ENCODE assay signal across 31 mouse cellular contexts in the genomic region with DNA sequence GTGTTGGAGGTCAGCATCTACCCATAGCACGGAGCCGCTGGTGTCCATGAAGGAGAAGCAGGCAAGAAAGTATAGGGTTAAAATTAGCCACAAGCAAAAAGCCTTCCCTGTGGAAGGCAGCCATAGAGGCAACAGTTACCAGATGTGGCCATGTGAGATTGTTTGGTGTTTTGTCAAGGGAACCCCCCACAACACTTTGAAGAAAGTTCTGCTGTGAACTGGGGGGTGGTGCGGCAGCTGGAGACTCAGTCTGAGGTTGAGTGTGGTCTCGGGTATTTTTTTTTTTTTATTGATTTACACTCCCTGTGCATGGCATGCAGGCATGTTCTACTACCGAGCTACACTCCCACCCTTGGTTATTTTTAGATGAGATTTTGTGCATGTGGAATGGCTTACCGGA. TPM values are rescaled to one million over a fixed set of nuclear protein-coding genes. Genes with fewer than 3 reads are reported as not detected.
DNase-seq lines count a peak whose midpoint lies in the region; ATAC-seq lines count a peak whose summit lies in the region.
"Had no signal": no experiment of that assay in that cellular context is flagged by ENCODE, and none has a peak within 500 bp of the region (broad histone marks: within the 10 kb centered on the region; RNA-seq: fewer than 3 reads in every experiment).

No protein-coding gene starts in this region.

- no peaks in the 10 kb centered on the region for H3K27me3 ChIP-seq in intestine, embryonic 14.5 days (replicated peaks; ENCODE audit: control insufficient read depth, insufficient read depth, low read length)
- H3K27me3 ChIP-seq in intestine, embryonic 16.5 days (replicated peaks; ENCODE audit: control insufficient read depth, insufficient read depth, low read length), result no peaks in the 10 kb centered on the region
- H3K27me3 ChIP-seq in embryonic facial prominence, embryonic 12.5 days, result no peaks in the 10 kb centered on the region
- no peaks in the 10 kb centered on the region for H3K27me3 ChIP-seq in limb, embryonic 10.5 days (ENCODE audit: low read depth, poor library complexity, severe bottlenecking)
- no peaks in the 10 kb centered on the region for H3K27me3 ChIP-seq in limb, embryonic 15.5 days
- H3K27me3 ChIP-seq: hindbrain, embryonic 12.5 days; kidney, embryonic 15.5 days; midbrain, embryonic 12.5 days; neural tube, embryonic 12.5 days; Patski had no signal

- no peak overlapping the region for H3K4me3 ChIP-seq in intestine, embryonic 14.5 days (ENCODE audit: low read depth, low read length)
- no peak overlapping the region for H3K4me3 ChIP-seq in intestine, embryonic 16.5 days (ENCODE audit: low read length)
- no peak overlapping the region for H3K4me3 ChIP-seq in embryonic facial prominence, embryonic 12.5 days
- H3K4me3 ChIP-seq in limb, embryonic 10.5 days, result no peak overlapping the region
- no peak overlapping the region for H3K4me3 ChIP-seq in limb, embryonic 15.5 days
- H3K4me3 ChIP-seq: forebrain, embryonic 10.5 days; hindbrain, embryonic 12.5 days; kidney, embryonic 15.5 days; left cerebral cortex, adult 2 months; megakaryocyte, embryonic 14.5 days; midbrain, embryonic 12.5 days; myocyte; neural tube, embryonic 12.5 days had no signal

- no peaks in the 10 kb centered on the region for H3K4me1 ChIP-seq in intestine, embryonic 14.5 days (replicated peaks; ENCODE audit: control insufficient read depth, insufficient read depth, low read length)
- no peaks in the 10 kb centered on the region for H3K4me1 ChIP-seq in intestine, embryonic 16.5 days (ENCODE audit: control insufficient read depth, insufficient read depth, low read length)
- H3K4me1 ChIP-seq in embryonic facial prominence, embryonic 12.5 days, result 0 out of 2 replicates have a peak, but pooled peaks cover 4% of the 10 kb centered on the region
- peaks cover 44% of the 10 kb centered on the region for H3K4me1 ChIP-seq in limb, embryonic 10.5 days
- H3K4me1 ChIP-seq in limb, embryonic 15.5 days, result peaks cover 24% of the 10 kb centered on the region
- H3K4me1 ChIP-seq: forebrain, embryonic 10.5 days; hindbrain, embryonic 12.5 days; midbrain, embryonic 12.5 days; neural tube, embryonic 12.5 days had no signal

- peak; percentile 34 for DNase-seq in intestine, embryonic 14.5 days (ENCODE audit: low spot score)
- peak; percentile 67 for DNase-seq in limb, embryonic 10.5 days (ENCODE audit: low spot score)
- DNase-seq in urinary bladder, postnatal 4 days (ENCODE audit: low spot score in 2 of 2), result no peak
- DNase-seq in adrenal gland, adult 8-10 months, result no peak
- DNase-seq in gastrocnemius, postnatal 14 days, result no peak
- DNase-seq: adrenal gland, postnatal 14 days; cerebellum, adult 11 months; cerebellum, adult 9-10 months; cerebellum, postnatal 36 days; embryo, embryonic 11 days; forebrain, postnatal 0 days; gastrocnemius, postnatal 36 days; heart, postnatal 36 days; kidney, postnatal 25 days; lung, postnatal 4 days; thymus, adult 2 months had no signal

- ATAC-seq in intestine, embryonic 14.5 days (replicated peaks; ENCODE audit: low FRiP score, low TSS enrichment, low read depth), result no peak
- no peak for ATAC-seq in intestine, embryonic 16.5 days
- ATAC-seq in embryonic facial prominence, embryonic 12.5 days (ENCODE audit: insufficient number of reproducible peaks, insufficient read depth, low FRiP score, low TSS enrichment), result no peak
- ATAC-seq in limb, embryonic 15.5 days (ENCODE audit: insufficient number of reproducible peaks, low FRiP score, low TSS enrichment, low read depth), result no peak; the same call in 1 of the 2 replicates
- ATAC-seq: forebrain, postnatal 0 days; hindbrain, postnatal 0 days; intestine, postnatal 0 days; Patski had no signal

- H3K9ac ChIP-seq in intestine, embryonic 14.5 days (ENCODE audit: low read length), result no peak overlapping the region
- no peak overlapping the region for H3K9ac ChIP-seq in intestine, embryonic 16.5 days (ENCODE audit: low read depth, low read length)
- H3K9ac ChIP-seq in embryonic facial prominence, embryonic 12.5 days, result no peak overlapping the region
- H3K9ac ChIP-seq in limb, embryonic 15.5 days, result no peak overlapping the region
- H3K9ac ChIP-seq: forebrain, postnatal 0 days; hindbrain, embryonic 12.5 days; kidney, embryonic 15.5 days; midbrain, embryonic 12.5 days; neural tube, embryonic 12.5 days had no signal

- no peak overlapping the region for H3K4me2 ChIP-seq in intestine, embryonic 14.5 days (ENCODE audit: low read length)
- H3K4me2 ChIP-seq in intestine, embryonic 16.5 days (ENCODE audit: low read depth, low read length), result no peak overlapping the region
- H3K4me2 ChIP-seq in embryonic facial prominence, embryonic 12.5 days (replicated peaks), result no peak overlapping the region
- no peak overlapping the region for H3K4me2 ChIP-seq in limb, embryonic 15.5 days
- H3K4me2 ChIP-seq: hindbrain, embryonic 12.5 days; kidney, embryonic 15.5 days; liver, embryonic 11.5 days; midbrain, embryonic 12.5 days; neural tube, embryonic 12.5 days had no signal

- H3K9me3 ChIP-seq in intestine, embryonic 14.5 days (ENCODE audit: control insufficient read depth, low read length), result 0 out of 2 replicates have a peak, but pooled peaks cover 4% of the 10 kb centered on the region
- H3K9me3 ChIP-seq in intestine, embryonic 16.5 days (ENCODE audit: control insufficient read depth, low read length), result no peaks in the 10 kb centered on the region
- H3K9me3 ChIP-seq in embryonic facial prominence, embryonic 12.5 days, result no peaks in the 10 kb centered on the region
- H3K9me3 ChIP-seq in limb, embryonic 10.5 days (replicated peaks), result no peaks in the 10 kb centered on the region
- no peaks in the 10 kb centered on the region for H3K9me3 ChIP-seq in limb, embryonic 15.5 days
- H3K9me3 ChIP-seq: kidney, embryonic 15.5 days; midbrain, embryonic 12.5 days had no signal

- no peaks in the 10 kb centered on the region for H3K36me3 ChIP-seq in intestine, embryonic 14.5 days (ENCODE audit: control insufficient read depth, insufficient read depth, low read length)
- H3K36me3 ChIP-seq in intestine, embryonic 16.5 days (ENCODE audit: control insufficient read depth, insufficient read depth, low read length), result no peaks in the 10 kb centered on the region
- no peaks in the 10 kb centered on the region for H3K36me3 ChIP-seq in embryonic facial prominence, embryonic 12.5 days
- no peaks in the 10 kb centered on the region for H3K36me3 ChIP-seq in limb, embryonic 10.5 days
- no peaks in the 10 kb centered on the region for H3K36me3 ChIP-seq in limb, embryonic 15.5 days
- H3K36me3 ChIP-seq: forebrain, embryonic 10.5 days; hindbrain, embryonic 12.5 days; kidney, embryonic 15.5 days; midbrain, embryonic 12.5 days; neural tube, embryonic 12.5 days had no signal

- H3K27ac ChIP-seq in intestine, embryonic 14.5 days (ENCODE audit: low read depth), result no peak overlapping the region
- H3K27ac ChIP-seq in intestine, embryonic 16.5 days (ENCODE audit: low read length), result no peak overlapping the region
- 0 out of 2 replicates have a peak overlapping the region, but pooled peaks have one; percentile 4 for H3K27ac ChIP-seq in embryonic facial prominence, embryonic 12.5 days
- H3K27ac ChIP-seq in limb, embryonic 10.5 days, result peak overlapping the region; percentile 82
- H3K27ac ChIP-seq in limb, embryonic 15.5 days, result peak overlapping the region; percentile 47; the same call in 1 of the 2 replicates
- H3K27ac ChIP-seq: forebrain, embryonic 10.5 days; hindbrain, embryonic 12.5 days; hindbrain, postnatal 0 days; kidney, embryonic 15.5 days; left cerebral cortex, adult 2 months; midbrain, embryonic 12.5 days; neural tube, embryonic 12.5 days had no signal

- intact Hi-C loops in gastrocnemius, postnatal 14 days (cut with DNase I; ENCODE audit: low total_unique reads), result no loop called here

- WGBS in intestine, embryonic 14.5 days, result 73% methylated on average over 6 of the region's 6 CpGs
- WGBS in intestine, embryonic 16.5 days, result 73% methylated on average over 6 of the region's 6 CpGs
- 51% methylated on average over 6 of the region's 6 CpGs for WGBS in embryonic facial prominence, embryonic 12.5 days
- WGBS in limb, embryonic 10.5 days, result 55% methylated on average over 6 of the region's 6 CpGs
- WGBS in limb, embryonic 15.5 days, result 34% methylated on average over 6 of the region's 6 CpGs

RNA-seq across cellular contexts. Expression of a gene that starts 8.8 kb away (rescaled TPM):
- 21.2 and 24.6 TPM in 2 replicates for polyA plus RNA-seq in intestine, embryonic 14.5 days (2014; fragmentation: Nextera tagmentation; extraction: Ambion mirVana)
- polyA plus RNA-seq in intestine, embryonic 16.5 days (2015; fragmentation: Nextera tagmentation; extraction: Ambion mirVana), result 20.1 and 21.7 TPM in 2 replicates
- 64.8 and 71.2 TPM in 2 replicates for polyA plus RNA-seq in embryonic facial prominence, embryonic 12.5 days (2016; fragmentation: Nextera tagmentation; extraction: Ambion mirVana)
- polyA plus RNA-seq in limb, embryonic 10.5 days (2016; fragmentation: Nextera tagmentation; extraction: Ambion mirVana), result 39.0 and 67.2 TPM in 2 replicates
- polyA plus RNA-seq in limb, embryonic 15.5 days (2015; fragmentation: Nextera tagmentation; extraction: Ambion mirVana), result 54.0 and 55.1 TPM in 2 replicates
- total RNA-seq in adrenal gland, adult 8-10 months (2022), result 10 to 100 TPM; 22.9 to 53.4 (median 33.3) TPM
- 10 to 100 TPM; 24.6 to 40.4 TPM for total RNA-seq in gastrocnemius, postnatal 14 days (2021)

Comparison
In these comparisons a context has a peak if more than half of its experiments do, and no peak if none do; other contexts are left out.
1. DNase-seq: peak in intestine, embryonic 14.5 days (single experiment) and limb, embryonic 10.5 days (single experiment); none in urinary bladder, postnatal 4 days (0 of 2), adrenal gland, adult 8-10 months (single experiment) and gastrocnemius, postnatal 14 days (single experiment).
2. H3K27ac ChIP-seq: peak in embryonic facial prominence, embryonic 12.5 days (single experiment), limb, embryonic 10.5 days (single experiment) and limb, embryonic 15.5 days (single experiment); none in intestine, embryonic 14.5 days (single experiment) and intestine, embryonic 16.5 days (single experiment).